Mouse (Mus musculus): ENCODE measurements around the gene Cbr3. TPM values are rescaled to one million over a fixed set of nuclear protein-coding genes. Genes with fewer than 3 reads are reported as not detected.

Cbr3 gene
- polyA plus RNA-seq, 1 experiment from 2014 or later: 0.33 TPM

DNA sequence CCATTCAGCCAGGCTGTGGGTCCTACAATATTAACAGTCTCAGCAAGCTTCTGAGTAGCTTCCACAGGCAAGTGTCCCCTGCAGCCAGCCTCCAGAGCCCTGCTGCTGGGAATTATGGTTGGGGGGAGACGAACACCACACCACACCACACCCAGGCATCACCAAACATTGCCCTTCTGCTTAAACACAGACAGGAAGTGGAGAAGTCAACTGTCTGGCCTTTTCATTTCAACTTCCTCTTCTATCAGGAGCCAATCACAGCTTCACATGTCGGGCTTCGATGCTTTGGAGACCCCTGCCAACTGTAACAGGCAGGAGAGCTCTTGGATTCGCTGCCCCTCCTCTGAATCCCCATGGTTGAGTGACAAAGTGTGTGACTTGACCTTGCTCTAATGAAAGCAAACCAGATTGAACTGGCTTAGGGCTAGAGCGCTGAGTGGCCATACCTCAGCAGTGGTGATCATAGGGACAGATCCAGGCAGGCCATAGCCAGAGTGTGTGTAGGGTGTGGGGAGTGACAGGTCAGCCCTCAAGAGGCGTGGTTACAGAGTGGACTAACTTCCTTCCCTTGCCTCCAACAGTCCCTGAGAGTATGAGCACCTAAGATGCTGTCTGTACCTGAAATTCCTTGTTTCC lies 8.3 kb downstream of the Cbr3 start:
- H3K9ac ChIP-seq (ENCODE audit: low read depth, low read length): no peak overlapping the region
- H3K27ac ChIP-seq (ENCODE audit: low read depth, low read length): no peak overlapping the region
- no peaks in the 10 kb centered on the region for H3K36me3 ChIP-seq (ENCODE audit: control insufficient read depth, insufficient read depth, low read length)
- no peaks in the 10 kb centered on the region for H3K4me1 ChIP-seq (replicated peaks; ENCODE audit: control insufficient read depth, insufficient read depth, low read length)
- no peaks in the 10 kb centered on the region for H3K9me3 ChIP-seq (ENCODE audit: control insufficient read depth, low read length)
- no peak overlapping the region for H3K4me3 ChIP-seq (ENCODE audit: low read depth, low read length)
- no peak overlapping the region for H3K4me2 ChIP-seq
- ATAC-seq (replicated peaks; ENCODE audit: low FRiP score): no peak
- DNase-seq (ENCODE audit: low spot score): no peak
- no peaks in the 10 kb centered on the region for H3K27me3 ChIP-seq (replicated peaks; ENCODE audit: control insufficient read depth, insufficient read depth, low read length)
- 51% methylated on average over 6 of the region's 6 CpGs for WGBS

DNA sequence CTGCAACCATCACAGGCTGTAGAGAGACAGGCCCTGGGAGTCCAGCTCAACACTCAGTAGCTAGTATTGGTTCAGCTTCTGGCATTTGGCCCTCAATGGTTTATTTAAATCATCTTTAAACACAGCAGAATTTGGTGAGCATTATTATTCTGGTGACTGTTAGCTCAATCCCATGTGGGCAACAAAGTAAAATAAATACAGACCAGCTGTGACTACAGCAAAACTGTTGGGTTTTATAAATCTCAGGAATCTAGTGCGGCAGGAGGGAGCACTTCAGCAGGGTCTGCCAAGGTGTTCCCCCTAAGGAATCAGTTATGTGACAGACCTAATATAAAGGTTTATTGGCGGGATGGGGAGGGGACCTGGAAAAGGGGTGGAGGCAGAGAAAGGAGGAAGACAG lies 9.7 kb downstream of the Cbr3 start:
- no peak for ATAC-seq (replicated peaks; ENCODE audit: low FRiP score)
- no peak for DNase-seq (ENCODE audit: low spot score)
- Histone ChIP-seq H3K9ac (ENCODE audit: low read depth, low read length) (no peak overlapping the region), H3K27me3 (replicated peaks; ENCODE audit: control insufficient read depth, insufficient read depth, low read length) (no peaks in the 10 kb centered on the region), H3K27ac (ENCODE audit: low read depth, low read length) (no peak overlapping the region), H3K4me1 (replicated peaks; ENCODE audit: control insufficient read depth, insufficient read depth, low read length) (no peaks in the 10 kb centered on the region), H3K4me2 (no peak overlapping the region), H3K4me3 (ENCODE audit: low read depth, low read length) (no peak overlapping the region), H3K9me3 (ENCODE audit: control insufficient read depth, low read length) (no peaks in the 10 kb centered on the region), H3K36me3 (ENCODE audit: control insufficient read depth, insufficient read depth, low read length) (no peaks in the 10 kb centered on the region)
- 75% methylated on average over 2 of the region's 2 CpGs for WGBS

DNA sequence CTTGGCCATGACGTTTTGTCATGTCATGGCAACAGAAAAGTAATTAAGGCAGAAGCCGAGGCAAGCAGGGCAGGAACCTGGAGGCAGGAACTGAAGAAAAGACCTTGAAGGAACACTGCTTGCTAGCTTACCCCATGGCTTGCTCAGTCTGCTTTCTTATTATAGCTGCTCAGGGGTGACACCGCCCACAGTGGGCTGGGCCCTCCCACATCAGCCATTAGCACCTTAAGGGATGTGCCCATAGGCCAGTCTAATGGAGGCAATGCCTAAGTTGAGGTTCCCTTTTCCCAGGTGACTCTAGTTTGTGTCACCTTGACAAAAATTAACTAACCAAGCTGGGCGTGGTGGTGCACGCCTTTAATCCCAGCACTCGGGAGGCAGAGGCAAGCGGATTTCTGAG lies 24.1 kb downstream of the Cbr3 start:
- H3K4me1 ChIP-seq (replicated peaks; ENCODE audit: control insufficient read depth, insufficient read depth, low read length): no peaks in the 10 kb centered on the region

DNA sequence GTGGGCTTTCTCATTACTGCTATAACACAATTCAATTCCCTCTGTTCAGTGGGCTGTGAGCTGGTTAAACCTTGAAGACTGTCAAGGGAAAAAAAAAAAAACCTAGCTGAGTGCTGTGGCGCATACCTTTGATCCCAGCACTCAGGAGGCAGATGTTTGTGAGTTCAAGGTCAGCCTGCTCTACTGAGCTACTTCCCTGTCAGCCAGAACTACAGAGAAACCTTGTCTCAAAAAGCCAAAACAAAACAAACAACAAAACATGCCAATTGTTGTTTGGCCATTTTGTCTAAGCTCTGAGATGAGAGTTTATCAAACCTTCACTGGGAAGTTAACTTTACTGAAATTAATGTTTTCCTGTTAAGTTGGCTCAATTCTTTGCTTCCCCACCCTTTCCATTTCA lies 26.2 kb downstream of the Cbr3 start:
- Histone ChIP-seq H3K9me3 (ENCODE audit: control insufficient read depth, low read length) (no peaks in the 10 kb centered on the region), H3K4me1 (replicated peaks; ENCODE audit: control insufficient read depth, insufficient read depth, low read length) (peaks cover 7% of the 10 kb centered on the region), H3K4me2 (no peak overlapping the region), H3K27ac (ENCODE audit: low read depth, low read length) (no peak overlapping the region), H3K4me3 (ENCODE audit: low read depth, low read length) (no peak overlapping the region), H3K9ac (ENCODE audit: low read depth, low read length) (no peak overlapping the region), H3K36me3 (ENCODE audit: control insufficient read depth, insufficient read depth, low read length) (no peaks in the 10 kb centered on the region), H3K27me3 (replicated peaks; ENCODE audit: control insufficient read depth, insufficient read depth, low read length) (no peaks in the 10 kb centered on the region)
- DNase-seq (ENCODE audit: low spot score) (no peak), ATAC-seq (replicated peaks; ENCODE audit: low FRiP score) (no peak)
- WGBS: 89% methylated on average over 1 of the region's 1 CpGs

More for the DNA sequence above, 24.1 kb downstream of the Cbr3 start:
- ATAC-seq (replicated peaks; ENCODE audit: low FRiP score) (no peak), DNase-seq (ENCODE audit: low spot score) (no peak)
- Histone ChIP-seq H3K9me3 (ENCODE audit: control insufficient read depth, low read length) (no peaks in the 10 kb centered on the region), H3K4me2 (no peak overlapping the region), H3K9ac (ENCODE audit: low read depth, low read length) (no peak overlapping the region), H3K4me3 (ENCODE audit: low read depth, low read length) (no peak overlapping the region), H3K27ac (ENCODE audit: low read depth, low read length) (no peak overlapping the region), H3K27me3 (replicated peaks; ENCODE audit: control insufficient read depth, insufficient read depth, low read length) (no peaks in the 10 kb centered on the region), H3K36me3 (ENCODE audit: control insufficient read depth, insufficient read depth, low read length) (no peaks in the 10 kb centered on the region)
- WGBS: 87% methylated on average over 7 of the region's 7 CpGs

DNA sequence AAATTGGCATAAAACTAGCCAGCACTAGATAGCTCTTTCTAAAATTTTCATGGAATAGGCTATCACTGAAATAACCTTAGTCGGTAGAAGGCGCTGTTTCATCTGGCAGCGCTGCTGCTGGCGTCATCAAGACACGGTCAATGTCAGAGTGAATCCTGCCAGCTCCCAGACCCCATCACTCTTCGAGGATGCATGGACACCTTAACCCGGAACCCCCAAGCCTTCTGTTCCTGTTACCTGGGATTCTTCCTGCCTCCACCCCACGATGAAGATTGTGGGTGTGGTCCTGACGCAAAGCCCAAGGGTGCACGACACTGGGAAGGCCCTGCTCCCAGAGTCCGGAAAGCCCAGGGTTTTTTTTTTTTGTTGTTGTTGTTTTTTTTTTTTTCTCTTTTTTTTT lies 27.9 kb downstream of the Cbr3 start:
- no peak overlapping the region for H3K9ac ChIP-seq (ENCODE audit: low read depth, low read length)
- peak; percentile 42 for ATAC-seq (replicated peaks; ENCODE audit: low FRiP score)

DNA sequence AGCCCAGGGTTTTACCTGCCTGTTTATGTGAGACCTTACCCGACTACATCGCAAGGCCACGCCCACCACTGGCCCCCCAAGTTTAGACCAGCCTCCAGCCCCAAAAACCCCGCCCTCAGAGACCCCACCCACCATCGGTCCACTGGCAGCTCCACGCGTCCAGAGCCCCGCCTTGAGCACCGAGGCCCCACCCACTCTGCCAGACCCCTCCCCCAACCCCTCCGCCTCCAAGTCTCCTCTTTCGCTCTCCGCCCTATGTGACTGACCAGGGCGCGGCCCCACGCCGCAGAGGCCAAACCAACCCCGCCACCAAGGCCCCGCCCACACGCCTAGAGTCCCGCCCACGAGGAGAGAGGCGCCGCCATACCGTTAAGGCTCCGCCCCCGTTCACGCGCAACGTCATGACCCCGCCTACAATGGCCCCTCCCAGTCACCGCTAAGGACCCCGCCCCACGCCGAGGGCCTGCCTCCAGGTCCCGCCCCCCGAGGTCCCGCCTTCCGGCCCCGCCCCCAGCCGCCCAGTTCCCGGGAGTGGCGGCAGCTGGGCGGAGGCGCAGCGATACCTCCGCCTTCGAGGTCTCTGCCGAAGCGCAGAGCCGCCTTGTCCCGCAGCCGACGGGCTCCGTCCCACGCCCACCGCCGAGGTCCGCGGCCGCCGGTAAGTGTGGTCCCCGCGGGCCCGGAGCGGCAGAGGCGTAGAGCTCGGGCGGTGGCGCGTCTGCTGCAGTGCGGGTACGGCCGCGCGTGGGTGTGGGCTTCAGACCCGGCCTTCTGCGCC lies 28.6 kb downstream of the Cbr3 start, which contains the start of gene Dop1b:
Gene Dop1b (plus strand): TSS at position 494 of the 778 bp plus-strand sequence.
- peak within 1 kb of the TSS; percentile 89 for H3K9ac ChIP-seq (ENCODE audit: low read depth, low read length)
- no peaks in the 10 kb centered on the region for H3K27me3 ChIP-seq (replicated peaks; ENCODE audit: control insufficient read depth, insufficient read depth, low read length)
- under 1% methylated on average over 76 of the region's 77 CpGs for WGBS
- DNase-seq (ENCODE audit: low spot score) (peak; percentile 100), ATAC-seq (replicated peaks; ENCODE audit: low FRiP score) (peak; percentile 89)
- H3K4me1 ChIP-seq (replicated peaks; ENCODE audit: control insufficient read depth, insufficient read depth, low read length): peaks cover 11% of the 10 kb centered on the region
- no peaks in the 10 kb centered on the region for H3K9me3 ChIP-seq (ENCODE audit: control insufficient read depth, low read length)
- no peaks in the 10 kb centered on the region for H3K36me3 ChIP-seq (ENCODE audit: control insufficient read depth, insufficient read depth, low read length)
- H3K4me2 ChIP-seq: peak within 1 kb of the TSS; percentile 99
- peak within 1 kb of the TSS; percentile 87 for H3K4me3 ChIP-seq (ENCODE audit: low read depth, low read length)
- H3K27ac ChIP-seq (ENCODE audit: low read depth, low read length): peak within 1 kb of the TSS; percentile 77

More for the DNA sequence above, 27.9 kb downstream of the Cbr3 start:
- Histone ChIP-seq H3K4me2 (peak overlapping the region; percentile 99), H3K4me1 (replicated peaks; ENCODE audit: control insufficient read depth, insufficient read depth, low read length) (peaks cover 11% of the 10 kb centered on the region), H3K9me3 (ENCODE audit: control insufficient read depth, low read length) (no peaks in the 10 kb centered on the region), H3K4me3 (ENCODE audit: low read depth, low read length) (peak overlapping the region; percentile 87), H3K36me3 (ENCODE audit: control insufficient read depth, insufficient read depth, low read length) (no peaks in the 10 kb centered on the region), H3K27ac (ENCODE audit: low read depth, low read length) (peak overlapping the region; percentile 11; the same call in 1 of the 2 replicates), H3K27me3 (replicated peaks; ENCODE audit: control insufficient read depth, insufficient read depth, low read length) (no peaks in the 10 kb centered on the region)
- peak; percentile 74 for DNase-seq (ENCODE audit: low spot score)
- 1% methylated on average over 11 of the region's 11 CpGs for WGBS

DNA sequence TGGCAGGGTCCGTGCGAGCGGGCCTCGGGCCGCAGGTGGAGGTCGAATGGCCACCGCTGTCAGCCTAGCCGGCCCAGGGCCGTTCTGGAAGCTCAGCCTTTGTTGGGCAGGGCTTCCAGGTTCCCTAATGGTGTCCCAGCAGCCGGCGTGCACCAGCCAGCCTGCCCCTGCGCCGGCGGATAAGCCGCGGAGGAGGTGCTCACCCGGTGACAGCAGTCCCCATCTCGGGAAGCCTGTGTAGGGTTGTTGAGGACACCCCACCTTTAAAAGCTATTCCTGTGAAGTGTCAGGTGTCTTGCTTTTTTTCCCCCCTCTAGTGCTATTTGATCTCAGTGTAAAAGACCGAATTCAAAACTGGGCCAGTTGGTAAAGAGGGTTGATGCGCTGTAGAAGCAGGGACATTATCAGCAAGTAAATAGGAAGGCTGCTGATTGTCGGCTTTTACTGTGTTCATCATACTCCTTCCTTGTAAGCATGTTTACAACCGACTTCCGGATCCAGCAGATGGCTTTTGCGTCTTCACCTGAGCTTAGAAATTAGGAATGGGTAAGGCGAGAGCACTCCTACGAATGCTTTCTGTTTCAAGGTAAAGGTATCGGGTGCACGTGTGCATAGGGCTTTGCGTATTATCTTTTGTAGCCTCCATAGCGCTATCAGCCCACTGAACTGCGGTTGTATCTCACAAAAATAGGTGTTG lies 29.3 kb downstream of the Cbr3 start:
- Histone ChIP-seq H3K9me3 (ENCODE audit: control insufficient read depth, low read length) (no peaks in the 10 kb centered on the region), H3K4me2 (peak overlapping the region; percentile 99), H3K9ac (ENCODE audit: low read depth, low read length) (peak overlapping the region; percentile 89), H3K4me3 (ENCODE audit: low read depth, low read length) (peak overlapping the region; percentile 87), H3K4me1 (replicated peaks; ENCODE audit: control insufficient read depth, insufficient read depth, low read length) (peaks cover 17% of the 10 kb centered on the region), H3K27me3 (replicated peaks; ENCODE audit: control insufficient read depth, insufficient read depth, low read length) (no peaks in the 10 kb centered on the region), H3K27ac (ENCODE audit: low read depth, low read length) (peak overlapping the region; percentile 77), H3K36me3 (ENCODE audit: control insufficient read depth, insufficient read depth, low read length) (no peaks in the 10 kb centered on the region)
- WGBS: 9% methylated on average over 31 of the region's 31 CpGs
- peak; percentile 50 for ATAC-seq (replicated peaks; ENCODE audit: low FRiP score)
- peak; percentile 76 for DNase-seq (ENCODE audit: low spot score)

DNA sequence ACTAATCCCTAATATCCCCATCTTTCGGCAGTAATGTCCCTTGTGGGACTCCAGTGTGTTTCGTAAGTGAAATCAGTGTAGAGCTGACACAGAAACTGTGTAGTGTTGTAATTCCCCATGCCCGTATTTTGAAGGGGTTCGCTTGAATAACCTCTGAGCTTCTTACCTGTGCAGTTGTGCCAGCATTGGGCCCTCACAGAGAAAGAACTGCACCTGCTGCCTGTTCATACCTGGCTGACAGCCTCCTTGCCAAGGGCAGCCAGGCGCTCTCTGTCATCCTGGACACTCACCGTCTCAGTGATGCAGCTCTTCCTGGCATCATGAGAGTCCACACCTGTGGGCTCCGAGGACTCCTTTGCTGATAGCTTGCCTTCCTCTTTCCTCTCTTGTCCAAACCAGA lies 30.0 kb downstream of the Cbr3 start:
- WGBS: 80% methylated on average over 7 of the region's 7 CpGs
- H3K27me3 ChIP-seq (replicated peaks; ENCODE audit: control insufficient read depth, insufficient read depth, low read length): no peaks in the 10 kb centered on the region
- H3K9me3 ChIP-seq (ENCODE audit: control insufficient read depth, low read length): no peaks in the 10 kb centered on the region
- ATAC-seq (replicated peaks; ENCODE audit: low FRiP score) (no peak), DNase-seq (ENCODE audit: low spot score) (no peak)
- H3K4me1 ChIP-seq (replicated peaks; ENCODE audit: control insufficient read depth, insufficient read depth, low read length): peaks cover 20% of the 10 kb centered on the region
- no peak overlapping the region for H3K27ac ChIP-seq (ENCODE audit: low read depth, low read length)
- peak overlapping the region; percentile 89 for H3K9ac ChIP-seq (ENCODE audit: low read depth, low read length)
- H3K4me2 ChIP-seq: peak overlapping the region; percentile 99
- no peaks in the 10 kb centered on the region for H3K36me3 ChIP-seq (ENCODE audit: control insufficient read depth, insufficient read depth, low read length)
- H3K4me3 ChIP-seq (ENCODE audit: low read depth, low read length): peak overlapping the region; percentile 87

Measured in liver, embryonic 11.5 days (tissue).